Mouse (Mus musculus) limb, embryonic 14.5 days (tissue): ENCODE data around the gene Akr7a5. TPM values are rescaled to one million over a fixed set of nuclear protein-coding genes. Genes with fewer than 3 reads are reported as not detected.

Experiments used
- ATAC-seq: fragments of 200-750 bp; cut with Nextera tagmentation; 2 replicates; pipeline ENCODE4 v1.8.0; 2017; ENCODE audit warnings: low read depth, moderate number of reproducible peaks, moderate TSS enrichment; ENCODE audit not compliant: low FRiP score
- DNase-seq: peaks from one replicate; pipeline ENCODE4 v3.0.0-alpha.2; 2015; ENCODE audit warnings: low spot score
- H3K27ac ChIP-seq: fragments of 300-500 bp; sonication (generic); replicated peaks from 2 replicates; pipeline ENCODE4 v1.5.1; 2014; ENCODE audit warnings: low read depth, mild to moderate bottlenecking, low read length, moderate library complexity, mixed read lengths
- H3K27me3 ChIP-seq: fragments of 300-500 bp; sonication (generic); 2 replicates; pipeline ENCODE4 v1.6.1; 2014; ENCODE audit warnings: low read length, mixed read lengths; ENCODE audit not compliant: control insufficient read depth, insufficient read depth
- H3K36me3 ChIP-seq: fragments of 300-500 bp; sonication (generic); 2 replicates; pipeline ENCODE4 v1.6.1; 2014; ENCODE audit warnings: mild to moderate bottlenecking, low read length, moderate library complexity, mixed read lengths; ENCODE audit not compliant: control insufficient read depth, insufficient read depth
- H3K4me1 ChIP-seq: fragments of 300-500 bp; sonication (generic); 2 replicates; pipeline ENCODE4 v1.6.1; 2014; ENCODE audit warnings: antibody characterized with exemption, low read length, mixed read lengths; ENCODE audit not compliant: control insufficient read depth, insufficient read depth
- H3K4me2 ChIP-seq: fragments of 300-500 bp; sonication (generic); replicated peaks from 2 replicates; pipeline ENCODE4 v1.6.1; 2014; ENCODE audit warnings: low read depth, mild to moderate bottlenecking, low read length, moderate library complexity; ENCODE audit not compliant: severe bottlenecking
- H3K4me3 ChIP-seq: fragments of 300-500 bp; sonication (generic); replicated peaks from 2 replicates; pipeline ENCODE4 v1.5.1; 2014; ENCODE audit warnings: low read length
- H3K9ac ChIP-seq: fragments of 300-500 bp; sonication (generic); 2 replicates; pipeline ENCODE4 v1.6.1; 2014; ENCODE audit warnings: mild to moderate bottlenecking, low read depth, low read length, moderate library complexity; ENCODE audit not compliant: severe bottlenecking
- H3K9me3 ChIP-seq: fragments of 300-500 bp; sonication (generic); 2 replicates; pipeline ENCODE4 v1.6.1; 2016; ENCODE audit warnings: low read length; ENCODE audit not compliant: control insufficient read depth
- POLR2A ChIP-seq: fragments of 200-500 bp; IDR thresholded peaks from 2 replicates; pipeline ENCODE4 v1.8.0; 2012; ENCODE audit warnings: inconsistent platforms, mild to moderate bottlenecking, moderate library complexity, borderline replicate concordance; ENCODE audit not compliant: insufficient read depth, insufficient read length; ENCODE audit errors: extremely low read depth
- whole genome bisulfite sequencing: fragments of 180-500 bp; shearing (Covaris S2); extraction: QIAGEN DNeasy Blood & Tissue Kit; methylation state at CpG from one replicate; pipeline ENCODE4 v1.1.7; 2014; 5-methylcytosine and 5-hydroxymethylcytosine counted together
- polyA plus RNA-seq, 2 experiments: library from polyadenylated mRNA; depleted of rRNA in 1 of 2; stranded (reverse) in 1 of 2; unstranded in 1 of 2; fragments of >200 nt; fragmentation: Nextera tagmentation in 1 of 2; extraction: Ambion mirVana in 1 of 2; gene quantifications; 2 replicates each; pipeline versions ENCODE4 v1.2.1 to v1.2.3; 2012 to 2014

The Akr7a5 gene
- polyA plus RNA-seq, 2 experiments: 28.5 to 84.8 TPM

DNA sequence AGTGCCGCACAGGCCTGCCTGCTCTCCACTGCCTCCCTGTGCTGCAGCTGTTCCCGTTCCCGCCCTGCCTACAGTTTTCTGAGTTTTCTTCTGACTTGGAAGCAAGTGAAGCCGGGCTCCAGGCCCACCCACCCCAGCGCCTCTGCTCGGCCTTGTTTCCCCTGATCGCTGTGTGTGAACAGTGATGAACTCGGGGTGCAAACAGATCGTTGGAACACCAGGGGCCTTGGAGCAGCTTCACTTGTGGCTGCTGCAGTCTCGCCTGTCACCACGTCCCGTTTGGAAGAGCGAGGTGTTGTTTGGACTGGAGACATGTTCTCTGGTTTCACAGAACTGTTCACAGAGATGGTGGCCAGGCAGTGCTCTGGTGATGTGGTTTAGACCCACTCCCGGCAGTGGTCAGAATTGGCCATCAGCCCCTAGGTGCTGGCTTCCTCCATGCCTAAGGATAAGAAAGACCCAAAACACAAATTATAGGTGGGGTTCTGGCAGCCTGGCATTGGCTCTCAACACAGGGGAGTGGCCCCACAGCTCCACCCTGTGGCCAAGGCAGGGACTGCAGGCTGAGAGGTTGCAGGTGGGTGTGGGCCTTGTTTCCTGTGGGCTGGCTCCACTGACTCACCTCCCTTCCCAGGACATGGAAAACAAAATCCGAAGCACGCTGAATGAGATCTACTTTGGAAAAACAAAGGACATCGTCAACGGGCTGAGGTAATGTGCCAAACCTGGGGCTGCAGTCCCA, 23.3 kb upstream of the Akr7a5 start:
- H3K9ac ChIP-seq: no peak overlapping the region
- peak; percentile 5; the same call in 1 of the 2 replicates for ATAC-seq
- no peak overlapping the region for H3K27ac ChIP-seq
- peaks cover 30% of the 10 kb centered on the region for H3K4me1 ChIP-seq
- no peaks in the 10 kb centered on the region for H3K27me3 ChIP-seq
- H3K36me3 ChIP-seq: peaks cover 69% of the 10 kb centered on the region
- no peak overlapping the region for H3K4me3 ChIP-seq
- peak; percentile 67 for DNase-seq
- no peaks in the 10 kb centered on the region for H3K9me3 ChIP-seq
- 68% methylated on average over 18 of the region's 18 CpGs for WGBS
- no peak overlapping the region for H3K4me2 ChIP-seq
- TF ChIP-seq POLR2A: no peak

DNA sequence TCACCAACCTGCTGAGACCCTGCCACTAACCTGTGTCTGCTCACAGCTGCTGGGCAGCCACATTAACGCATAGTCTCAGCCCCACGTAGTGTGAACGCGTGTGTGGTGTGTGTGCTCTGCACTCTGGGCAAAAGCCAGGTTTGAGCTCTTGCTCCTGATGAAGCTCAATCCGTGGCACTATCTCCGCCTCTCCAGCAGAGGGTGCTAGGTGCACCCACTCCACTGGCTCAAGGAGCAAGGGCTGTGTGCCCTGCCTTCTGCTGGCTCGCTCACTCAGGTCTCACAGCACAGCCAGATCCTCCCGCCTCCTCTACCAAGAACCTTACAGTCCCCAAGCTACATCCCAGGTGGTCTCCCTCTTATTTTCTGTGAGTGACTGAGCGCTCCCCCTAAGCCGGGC, 21.5 kb upstream of the Akr7a5 start:
- peak; percentile 10; the same call in 1 of the 2 replicates for ATAC-seq
- Histone ChIP-seq H3K9me3 (no peaks in the 10 kb centered on the region), H3K4me1 (peaks cover 21% of the 10 kb centered on the region), H3K9ac (no peak overlapping the region), H3K36me3 (peaks cover 56% of the 10 kb centered on the region), H3K4me2 (no peak overlapping the region), H3K4me3 (no peak overlapping the region), H3K27ac (no peak overlapping the region), H3K27me3 (no peaks in the 10 kb centered on the region)
- DNase-seq: peak; percentile 28
- 49% methylated on average over 10 of the region's 10 CpGs for WGBS
- no peak for TF ChIP-seq POLR2A

DNA sequence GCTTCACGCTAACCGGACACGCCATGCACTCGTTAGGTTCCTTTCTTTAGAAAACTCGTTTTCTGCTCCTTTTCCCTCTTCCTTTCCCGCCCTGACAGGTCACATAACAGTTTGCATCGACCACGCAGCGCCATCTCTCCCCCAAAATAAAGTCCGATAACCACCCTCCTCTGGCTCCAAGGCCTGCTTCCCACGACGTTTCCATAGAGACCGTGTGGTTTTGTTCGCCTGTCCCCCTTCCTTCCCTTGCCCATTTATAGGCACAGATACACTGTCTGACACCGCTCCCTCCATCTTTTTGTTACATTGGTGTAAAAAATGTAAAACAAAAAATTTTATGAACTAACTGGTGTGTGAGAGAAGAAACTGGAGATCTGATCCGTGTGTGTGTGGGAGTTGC, 19.4 kb upstream of the Akr7a5 start:
- peaks cover 56% of the 10 kb centered on the region for H3K36me3 ChIP-seq
- no peaks in the 10 kb centered on the region for H3K27me3 ChIP-seq
- H3K4me3 ChIP-seq: no peak overlapping the region
- H3K9me3 ChIP-seq: no peaks in the 10 kb centered on the region
- no peak overlapping the region for H3K4me2 ChIP-seq
- no peak overlapping the region for H3K9ac ChIP-seq
- no peak for TF ChIP-seq POLR2A
- 90% methylated on average over 16 of the region's 16 CpGs for WGBS
- ATAC-seq (no peak), DNase-seq (no peak)
- H3K27ac ChIP-seq: no peak overlapping the region
- H3K4me1 ChIP-seq: peaks cover 3% of the 10 kb centered on the region; the same call in 1 of the 2 replicates

DNA sequence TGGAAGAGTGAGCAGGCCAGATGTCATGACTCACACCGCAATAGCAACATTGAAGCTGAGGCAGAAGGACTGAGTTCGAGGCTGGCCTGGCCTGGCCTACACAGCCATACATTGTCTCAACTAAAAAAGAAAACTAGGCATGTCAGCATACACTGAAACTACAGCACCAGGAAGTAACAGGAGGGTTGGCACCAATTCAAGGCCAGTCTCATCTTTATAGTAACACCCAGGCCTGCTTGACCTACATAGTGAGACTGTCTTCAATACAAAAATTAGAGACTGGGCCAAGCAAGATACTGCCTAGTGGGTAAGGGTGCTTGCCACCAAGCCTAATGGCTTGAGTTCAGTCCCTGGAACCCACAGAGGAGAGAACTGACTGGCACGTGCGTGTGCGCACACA, 18.5 kb upstream of the Akr7a5 start:
- peaks cover 48% of the 10 kb centered on the region for H3K36me3 ChIP-seq
- no peak for ATAC-seq
- H3K27me3 ChIP-seq: no peaks in the 10 kb centered on the region
- no peak overlapping the region for H3K9ac ChIP-seq
- H3K4me3 ChIP-seq: no peak overlapping the region
- WGBS: 98% methylated on average over 5 of the region's 5 CpGs
- no peak for DNase-seq
- no peaks in the 10 kb centered on the region for H3K9me3 ChIP-seq
- no peak for TF ChIP-seq POLR2A
- no peaks in the 10 kb centered on the region for H3K4me1 ChIP-seq
- H3K4me2 ChIP-seq: no peak overlapping the region
- no peak overlapping the region for H3K27ac ChIP-seq

DNA sequence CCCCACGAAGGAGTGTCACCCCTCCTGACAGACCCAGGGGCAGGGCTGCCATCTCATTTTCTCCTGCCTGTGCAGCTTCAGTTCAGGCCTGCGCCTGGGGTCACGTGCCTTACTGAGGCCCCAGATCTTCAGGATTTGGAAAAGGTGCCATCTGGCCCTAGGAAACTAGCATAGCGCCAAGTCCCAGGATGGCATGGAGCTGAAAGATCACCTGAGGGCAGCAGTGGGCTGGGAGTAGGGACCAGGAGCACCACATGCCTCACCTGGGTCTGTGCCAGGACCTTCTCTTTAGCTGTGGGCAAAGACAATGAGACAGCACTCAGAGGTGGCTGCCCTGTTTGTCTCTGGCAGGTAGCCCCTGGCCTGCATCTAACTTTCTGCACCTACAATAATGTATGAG, 13.0 kb upstream of the Akr7a5 start:
- H3K4me1 ChIP-seq: no peaks in the 10 kb centered on the region
- H3K4me2 ChIP-seq: no peak overlapping the region
- no peaks in the 10 kb centered on the region for H3K9me3 ChIP-seq
- DNase-seq (no peak), ATAC-seq (no peak)
- no peak overlapping the region for H3K9ac ChIP-seq
- H3K4me3 ChIP-seq: no peak overlapping the region
- no peak overlapping the region for H3K27ac ChIP-seq
- no peaks in the 10 kb centered on the region for H3K27me3 ChIP-seq
- peaks cover 34% of the 10 kb centered on the region for H3K36me3 ChIP-seq
- TF ChIP-seq POLR2A: no peak
- 88% methylated on average over 4 of the region's 4 CpGs for WGBS
